Mouse (Mus musculus) lung, adult 2 months (tissue): Measurements from ENCODE around the gene Fmod.

Experiments
- CTCF ChIP-seq: fragments of 200-500 bp; IDR thresholded peaks from 2 replicates; pipeline ENCODE4 v1.5.1; 2011; ENCODE audit warnings: mild to moderate bottlenecking, low read length, control low read depth; ENCODE audit not compliant: insufficient read depth
- POLR2A ChIP-seq: fragments of 200-500 bp; IDR thresholded peaks from 2 replicates; pipeline ENCODE4 v1.6.1; 2011; ENCODE audit warnings: low read depth, mild to moderate bottlenecking, control low read depth, low read length, borderline replicate concordance; ENCODE audit errors: extremely low read depth

GRCm38 (mm10) chr1:134055666-134056245, 18.7 kb downstream of the Fmod start:
- TF ChIP-seq CTCF (no peak), POLR2A (no peak)
